Mouse (Mus musculus) olfactory bulb, adult 2 months (tissue): Measurements from ENCODE around the gene Pigb.

Experiments used
- CTCF ChIP-seq: fragments of 200-500 bp; IDR thresholded peaks from 2 replicates; pipeline ENCODE4 v1.5.1; 2012; ENCODE audit warnings: low read depth, mild to moderate bottlenecking, low read length, moderate library complexity; ENCODE audit not compliant: insufficient read depth
- POLR2A ChIP-seq: fragments of 200-500 bp; IDR thresholded peaks from 2 replicates; pipeline ENCODE4 v1.6.1; 2012; ENCODE audit warnings: mild to moderate bottlenecking, low read depth, low read length, moderate library complexity; ENCODE audit not compliant: insufficient read depth

DNA sequence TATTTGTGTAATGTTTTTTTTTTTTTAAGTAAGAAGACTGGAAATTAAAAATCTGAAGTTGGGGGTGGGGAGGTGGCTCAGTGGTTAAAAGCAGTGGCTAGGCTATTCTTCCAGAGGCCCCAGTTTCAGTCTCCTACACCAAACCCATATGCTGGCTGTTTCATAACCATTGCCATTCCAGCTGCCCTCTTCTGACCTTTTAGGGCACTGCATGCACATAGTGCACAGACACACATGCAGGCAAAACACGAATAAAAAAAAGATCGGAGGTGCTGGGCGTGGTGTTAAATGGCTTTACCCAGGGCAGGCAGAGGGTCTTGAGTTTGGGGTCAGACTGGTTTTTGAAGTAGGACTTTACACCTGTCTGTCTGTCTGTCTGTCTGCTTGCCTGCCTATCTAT is 34.0 kb downstream of the Pigb start:
- no peak for TF ChIP-seq CTCF
- no peak for TF ChIP-seq POLR2A
